Mouse (Mus musculus) liver, embryonic 12.5 days (tissue): ENCODE measurements around the gene Atmin. TPM values are rescaled to one million over a fixed set of nuclear protein-coding genes. Genes with fewer than 3 reads are reported as not detected.

Source experiments
- ATAC-seq: fragments of 200-750 bp; cut with Nextera tagmentation; 2 replicates; pipeline ENCODE4 v1.8.0; 2017; ENCODE audit warnings: moderate number of reproducible peaks, mild to moderate bottlenecking, moderate library complexity
- H3K27ac ChIP-seq: fragments of 300-500 bp; sonication (generic); 2 replicates; pipeline ENCODE4 v1.5.1; 2016; ENCODE audit warnings: mild to moderate bottlenecking
- H3K27me3 ChIP-seq: fragments of 300-500 bp; sonication (generic); replicated peaks from 2 replicates; pipeline ENCODE4 v1.6.1; 2016; ENCODE audit warnings: mild to moderate bottlenecking, moderate library complexity
- H3K36me3 ChIP-seq: fragments of 300-500 bp; sonication (generic); 2 replicates; pipeline ENCODE4 v1.6.1; 2016; ENCODE audit warnings: mild to moderate bottlenecking, moderate library complexity
- H3K4me1 ChIP-seq: fragments of 300-500 bp; sonication (generic); 2 replicates; pipeline ENCODE4 v1.6.1; 2016
- H3K4me2 ChIP-seq: fragments of 300-500 bp; sonication (generic); 2 replicates; pipeline ENCODE4 v1.6.1; 2016; ENCODE audit warnings: mild to moderate bottlenecking, moderate library complexity
- H3K4me3 ChIP-seq: fragments of 300-500 bp; sonication (generic); 2 replicates; pipeline ENCODE4 v1.5.1; 2016; ENCODE audit warnings: mild to moderate bottlenecking, moderate library complexity
- H3K9ac ChIP-seq: fragments of 300-500 bp; sonication (generic); 2 replicates; pipeline ENCODE4 v1.6.1; 2016; ENCODE audit warnings: mild to moderate bottlenecking, moderate library complexity
- H3K9me3 ChIP-seq: fragments of 300-500 bp; sonication (generic); replicated peaks from 2 replicates; pipeline ENCODE4 v1.6.1; 2016; ENCODE audit warnings: mild to moderate bottlenecking, moderate library complexity
- WGBS: fragments of 180-500 bp; shearing (Covaris S2); methylation state at CpG from one replicate; pipeline ENCODE4 v1.1.7; 2016; ENCODE audit not compliant: insufficient replicate concordance; 5-methylcytosine and 5-hydroxymethylcytosine counted together
- polyA plus RNA-seq: library from polyadenylated mRNA; unstranded; fragments of >200 nt; fragmentation: Nextera tagmentation; extraction: Ambion mirVana; gene quantifications from 2 replicates; pipeline ENCODE4 v1.2.1, GENCODE M21; 2016

Gene Atmin
- polyA plus RNA-seq, 1 experiment from 2014 or later, result 7.6 TPM

GRCm38 (mm10) chr8:116952428-116952827, 9.2 kb downstream of the Atmin start:
- Histone ChIP-seq H3K4me2 (no peak overlapping the region), H3K27me3 (no peaks in the 10 kb centered on the region), H3K27ac (no peak overlapping the region), H3K4me1 (peaks cover 15% of the 10 kb centered on the region), H3K4me3 (no peak overlapping the region), H3K36me3 (peaks cover 46% of the 10 kb centered on the region), H3K9ac (no peak overlapping the region), H3K9me3 (no peaks in the 10 kb centered on the region)
- no peak for ATAC-seq
- WGBS, result 70% methylated on average over 8 of the region's 8 CpGs

DNA sequence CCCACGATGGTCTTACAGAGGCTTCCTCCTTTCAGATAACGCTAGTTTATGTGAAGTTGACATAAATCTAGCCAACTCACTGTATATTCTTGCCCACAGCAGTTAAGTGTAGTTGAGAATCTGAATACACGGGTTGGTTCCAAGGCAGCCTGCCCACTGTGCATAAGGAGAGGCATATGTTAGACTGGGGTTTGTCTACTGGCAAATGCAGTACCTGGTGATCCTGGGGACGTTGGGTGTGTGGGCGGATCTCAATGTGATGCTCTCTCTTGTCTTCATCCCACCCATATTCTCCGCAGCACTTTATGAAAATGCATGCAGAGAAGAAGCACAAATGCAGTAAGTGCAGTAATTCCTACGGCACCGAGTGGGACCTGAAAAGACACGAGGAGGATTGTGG, 11.2 kb downstream of the Atmin start:
- H3K4me2 ChIP-seq, result no peak overlapping the region
- WGBS, result 78% methylated on average over 9 of the region's 9 CpGs
- H3K4me3 ChIP-seq, result no peak overlapping the region
- no peaks in the 10 kb centered on the region for H3K27me3 ChIP-seq
- H3K36me3 ChIP-seq, result peaks cover 62% of the 10 kb centered on the region
- no peaks in the 10 kb centered on the region for H3K9me3 ChIP-seq
- H3K9ac ChIP-seq, result no peak overlapping the region
- H3K27ac ChIP-seq, result no peak overlapping the region
- ATAC-seq, result no peak
- peaks cover 8% of the 10 kb centered on the region; the same call in 1 of the 2 replicates for H3K4me1 ChIP-seq

DNA sequence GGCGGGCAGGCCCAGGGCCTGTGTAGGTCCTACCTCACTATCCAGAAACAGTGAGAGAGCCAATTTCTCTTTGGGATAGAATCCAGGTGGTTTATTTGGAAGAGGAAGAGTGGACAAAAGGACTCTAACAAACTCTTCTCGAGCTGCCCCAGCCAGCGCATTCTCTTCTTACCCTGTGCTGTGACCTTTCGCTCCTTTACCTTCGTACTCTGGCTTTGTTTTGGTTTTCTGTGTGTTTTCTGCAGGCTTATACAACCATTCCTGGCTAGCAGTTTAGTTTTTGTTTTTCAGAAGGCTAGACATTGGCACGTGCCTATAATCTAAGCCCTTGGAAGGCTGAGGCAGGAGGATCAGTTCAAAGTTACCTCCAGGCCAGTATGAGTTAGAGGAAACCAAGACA, 26.3 kb downstream of the Atmin start:
- Histone ChIP-seq H3K9me3 (no peaks in the 10 kb centered on the region), H3K4me3 (no peak overlapping the region), H3K9ac (no peak overlapping the region), H3K36me3 (no peaks in the 10 kb centered on the region), H3K27ac (no peak overlapping the region), H3K4me1 (peaks cover 3% of the 10 kb centered on the region; the same call in 1 of the 2 replicates), H3K27me3 (peaks cover 9% of the 10 kb centered on the region), H3K4me2 (no peak overlapping the region)
- 67% methylated on average over 6 of the region's 6 CpGs for WGBS
- ATAC-seq, result no peak

GRCm38 (mm10) chr8:116975066-116975465, 31.9 kb downstream of the Atmin start:
- peaks cover 16% of the 10 kb centered on the region for H3K27me3 ChIP-seq
- no peak overlapping the region for H3K27ac ChIP-seq
- peaks cover 22% of the 10 kb centered on the region for H3K4me1 ChIP-seq
- no peaks in the 10 kb centered on the region for H3K36me3 ChIP-seq
- H3K4me3 ChIP-seq, result no peak overlapping the region
- no peak overlapping the region for H3K9ac ChIP-seq
- no peaks in the 10 kb centered on the region for H3K9me3 ChIP-seq
- 32% methylated on average over 5 of the region's 5 CpGs for WGBS
- H3K4me2 ChIP-seq, result no peak overlapping the region
- no peak for ATAC-seq

GRCm38 (mm10) chr8:116975606-116976005, 32.4 kb downstream of the Atmin start:
- Histone ChIP-seq H3K36me3 (no peaks in the 10 kb centered on the region), H3K27ac (no peak overlapping the region), H3K27me3 (peaks cover 16% of the 10 kb centered on the region), H3K4me2 (no peak overlapping the region), H3K4me3 (no peak overlapping the region), H3K9me3 (no peaks in the 10 kb centered on the region), H3K4me1 (peaks cover 26% of the 10 kb centered on the region), H3K9ac (no peak overlapping the region)
- 63% methylated on average over 5 of the region's 5 CpGs for WGBS
- no peak for ATAC-seq

- no peaks in the 10 kb centered on the region for H3K9me3 ChIP-seq
- no peak for ATAC-seq
- 34% methylated on average over 8 of the region's 8 CpGs for WGBS
- H3K36me3 ChIP-seq, result peaks cover 15% of the 10 kb centered on the region; the same call in 1 of the 2 replicates
- H3K4me1 ChIP-seq, result peaks cover 23% of the 10 kb centered on the region
- H3K4me3 ChIP-seq, result peak overlapping the region; percentile 80
- H3K27ac ChIP-seq, result no peak overlapping the region
- H3K27me3 ChIP-seq, result peaks cover 16% of the 10 kb centered on the region; the same call in 1 of the 2 replicates
- H3K4me2 ChIP-seq, result peak overlapping the region; percentile 85
- peak overlapping the region; percentile 72 for H3K9ac ChIP-seq
These were observed 34.9 kb downstream of the Atmin start for GRCm38 (mm10) chr8:116978052-116978451.

DNA sequence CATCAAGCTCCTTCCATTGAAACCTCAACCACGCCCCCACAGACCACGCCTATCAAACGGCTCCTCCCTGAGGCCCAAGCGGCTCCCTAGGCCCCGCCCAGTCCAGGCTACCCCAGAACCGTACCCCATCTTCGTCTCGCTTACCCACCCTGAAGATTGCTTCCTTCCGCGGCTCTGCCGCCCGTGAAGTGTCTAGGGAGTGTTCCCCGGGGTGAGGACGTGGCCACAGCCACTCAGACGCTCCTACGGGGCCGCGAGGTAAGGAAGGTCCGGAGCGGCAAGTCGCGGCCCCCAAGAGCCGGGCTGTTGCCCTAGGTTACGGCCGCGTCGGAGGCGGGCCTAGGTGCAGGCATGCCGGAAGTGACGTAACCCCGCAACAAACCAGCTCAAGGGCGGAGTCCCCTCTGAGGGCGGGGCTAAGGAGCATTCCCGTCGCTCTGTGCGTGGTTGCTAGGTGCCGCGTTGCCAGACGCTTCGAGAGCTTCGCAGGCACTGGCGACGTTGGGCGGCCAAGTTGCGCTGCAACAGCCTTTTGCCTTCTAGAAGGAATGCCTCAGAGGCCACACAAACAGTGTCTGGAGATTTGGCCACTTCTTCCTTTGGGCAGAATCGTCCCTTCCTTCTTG, 35.6 kb downstream of the Atmin start, which contains the start of gene 1700030J22Rik:
TSS of gene 1700030J22Rik (minus strand) at position 329 of the 626 bp plus-strand sequence.
- H3K4me2 ChIP-seq, result peak within 1 kb of the TSS; percentile 85
- H3K36me3 ChIP-seq, result peaks cover 22% of the 10 kb centered on the region
- peaks cover 23% of the 10 kb centered on the region for H3K4me1 ChIP-seq
- H3K4me3 ChIP-seq, result peak within 1 kb of the TSS; percentile 80
- ATAC-seq, result peak; percentile 98
- peak within 1 kb of the TSS; percentile 72 for H3K9ac ChIP-seq
- H3K9me3 ChIP-seq, result no peaks in the 10 kb centered on the region
- WGBS, result under 1% methylated on average over 46 of the region's 46 CpGs
- no peak within 1 kb of the TSS for H3K27ac ChIP-seq
- H3K27me3 ChIP-seq, result peaks cover 15% of the 10 kb centered on the region; the same call in 1 of the 2 replicates

- WGBS, result 19% methylated on average over 4 of the region's 4 CpGs
- Histone ChIP-seq H3K9me3 (no peaks in the 10 kb centered on the region), H3K9ac (peak overlapping the region; percentile 41; the same call in 1 of the 2 replicates), H3K4me3 (no peak overlapping the region), H3K27ac (no peak overlapping the region), H3K27me3 (peaks cover 2% of the 10 kb centered on the region; the same call in 1 of the 2 replicates), H3K4me1 (peaks cover 23% of the 10 kb centered on the region), H3K4me2 (peak overlapping the region; percentile 39), H3K36me3 (peaks cover 34% of the 10 kb centered on the region)
- no peak for ATAC-seq
These were observed 36.9 kb downstream of the Atmin start for GRCm38 (mm10) chr8:116980117-116980516.

GRCm38 (mm10) chr8:116989842-116990241, 46.6 kb downstream of the Atmin start:
- H3K27me3 ChIP-seq, result no peaks in the 10 kb centered on the region
- H3K4me3 ChIP-seq, result no peak overlapping the region
- H3K4me2 ChIP-seq, result no peak overlapping the region
- no peak overlapping the region for H3K9ac ChIP-seq
- ATAC-seq, result no peak
- 87% methylated on average over 3 of the region's 3 CpGs for WGBS
- no peak overlapping the region for H3K27ac ChIP-seq
- H3K36me3 ChIP-seq, result peaks cover 50% of the 10 kb centered on the region
- H3K4me1 ChIP-seq, result peaks cover 32% of the 10 kb centered on the region
- H3K9me3 ChIP-seq, result no peaks in the 10 kb centered on the region

DNA sequence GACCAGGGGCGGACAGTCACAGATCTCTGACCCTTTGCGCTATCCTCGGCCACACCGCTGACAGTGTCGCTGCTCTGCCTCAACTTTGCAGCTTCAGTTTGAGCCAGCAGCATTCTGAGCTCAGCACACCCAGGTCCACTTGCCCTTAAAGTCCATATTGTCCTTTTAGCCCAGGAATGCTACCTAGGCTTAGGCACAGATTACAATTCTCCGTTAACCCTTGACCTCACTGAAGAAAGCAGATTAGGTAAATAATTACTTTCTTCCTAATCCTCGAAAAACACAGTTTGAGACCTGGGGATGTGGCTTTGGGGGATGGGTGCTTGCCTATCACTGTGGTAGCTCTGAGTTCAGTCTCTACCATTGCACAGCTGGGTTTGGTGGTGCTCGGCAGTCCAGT, 48.0 kb downstream of the Atmin start:
- Histone ChIP-seq H3K9me3 (no peaks in the 10 kb centered on the region), H3K27ac (no peak overlapping the region), H3K4me1 (peaks cover 32% of the 10 kb centered on the region), H3K9ac (no peak overlapping the region), H3K4me3 (no peak overlapping the region), H3K36me3 (peaks cover 39% of the 10 kb centered on the region), H3K27me3 (no peaks in the 10 kb centered on the region), H3K4me2 (peak overlapping the region; percentile 95)
- whole genome bisulfite sequencing, result 79% methylated on average over 8 of the region's 8 CpGs
- no peak for ATAC-seq

- WGBS, result 12% methylated on average over 23 of the region's 23 CpGs
- peaks cover 32% of the 10 kb centered on the region for H3K4me1 ChIP-seq
These were observed 49.2 kb downstream of the Atmin start for GRCm38 (mm10) chr8:116992176-116992971.

More at GRCm38 (mm10) chr8:116992176-116992971, 49.2 kb downstream of the Atmin start:
- peaks cover 27% of the 10 kb centered on the region for H3K36me3 ChIP-seq
- H3K9me3 ChIP-seq, result no peaks in the 10 kb centered on the region
- ATAC-seq, result no peak
- H3K27ac ChIP-seq, result peak overlapping the region; percentile 71
- peak overlapping the region; percentile 95 for H3K4me2 ChIP-seq
- H3K27me3 ChIP-seq, result no peaks in the 10 kb centered on the region
- peak overlapping the region; percentile 69 for H3K4me3 ChIP-seq
- H3K9ac ChIP-seq, result peak overlapping the region; percentile 74
